Mouse (Mus musculus): ENCODE results near the gene Hpn.

Hpn gene

DNA sequence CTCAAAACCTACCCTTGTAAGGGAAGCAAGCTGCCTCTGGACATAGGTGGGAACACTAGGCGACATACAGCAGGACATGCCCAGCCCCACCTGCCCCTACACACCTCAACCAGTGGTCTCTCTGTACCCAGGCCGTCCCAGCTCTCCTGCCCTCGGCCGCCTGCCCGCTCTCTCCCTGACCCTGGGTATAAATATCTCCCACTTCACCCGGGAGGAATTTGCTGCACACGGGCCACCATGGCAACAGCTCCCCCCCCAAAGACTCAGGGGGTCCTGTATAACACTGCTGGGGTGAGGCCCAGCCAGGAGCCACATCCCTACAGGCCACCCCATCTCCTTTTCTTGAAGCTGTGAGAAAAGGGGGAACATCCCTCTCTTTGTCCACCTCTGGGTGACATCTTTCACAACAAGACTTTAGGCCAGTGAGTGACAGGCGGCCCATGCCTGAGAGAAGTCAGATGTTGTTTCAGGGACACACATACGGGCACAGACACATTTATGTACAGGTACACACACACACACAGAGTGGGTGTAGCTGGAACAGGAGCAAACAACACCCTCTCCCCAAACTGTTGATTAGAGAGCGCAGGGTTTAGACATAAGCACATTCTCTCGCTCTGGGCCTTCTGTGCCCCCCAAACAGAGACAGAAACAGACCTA is 60.3 kb downstream of the Hpn start:
- DNase-seq (ENCODE audit: low spot score): no peak

DNA sequence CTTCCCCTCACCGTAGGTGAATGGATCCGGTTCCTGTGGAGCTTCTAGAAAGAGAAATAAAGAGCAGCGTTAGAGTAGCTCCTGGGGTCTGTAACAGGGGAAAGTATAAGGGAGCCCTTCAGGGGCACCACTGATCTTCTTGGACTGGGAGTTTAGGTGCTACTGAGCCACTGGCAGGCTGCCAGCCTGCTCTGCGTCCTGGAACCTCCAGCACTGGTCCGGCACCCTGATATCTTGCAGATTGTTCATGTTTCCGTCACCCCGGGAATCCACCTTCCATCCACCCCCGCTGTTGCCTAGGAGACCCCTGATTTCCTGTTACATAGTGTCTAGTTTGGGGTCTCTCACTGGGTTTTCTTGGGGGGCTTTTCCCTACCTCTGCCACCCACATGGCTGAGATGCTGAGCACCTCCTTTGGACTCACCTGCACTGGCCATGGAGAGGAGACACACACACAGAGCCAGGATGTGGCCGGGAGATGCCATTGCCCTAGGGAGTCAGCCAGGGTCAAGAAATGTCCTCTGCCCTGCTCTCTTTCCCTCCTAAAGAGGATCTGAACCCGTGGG is 61.1 kb downstream of the Hpn start:
- DNase-seq (ENCODE audit: low spot score): no peak

DNA sequence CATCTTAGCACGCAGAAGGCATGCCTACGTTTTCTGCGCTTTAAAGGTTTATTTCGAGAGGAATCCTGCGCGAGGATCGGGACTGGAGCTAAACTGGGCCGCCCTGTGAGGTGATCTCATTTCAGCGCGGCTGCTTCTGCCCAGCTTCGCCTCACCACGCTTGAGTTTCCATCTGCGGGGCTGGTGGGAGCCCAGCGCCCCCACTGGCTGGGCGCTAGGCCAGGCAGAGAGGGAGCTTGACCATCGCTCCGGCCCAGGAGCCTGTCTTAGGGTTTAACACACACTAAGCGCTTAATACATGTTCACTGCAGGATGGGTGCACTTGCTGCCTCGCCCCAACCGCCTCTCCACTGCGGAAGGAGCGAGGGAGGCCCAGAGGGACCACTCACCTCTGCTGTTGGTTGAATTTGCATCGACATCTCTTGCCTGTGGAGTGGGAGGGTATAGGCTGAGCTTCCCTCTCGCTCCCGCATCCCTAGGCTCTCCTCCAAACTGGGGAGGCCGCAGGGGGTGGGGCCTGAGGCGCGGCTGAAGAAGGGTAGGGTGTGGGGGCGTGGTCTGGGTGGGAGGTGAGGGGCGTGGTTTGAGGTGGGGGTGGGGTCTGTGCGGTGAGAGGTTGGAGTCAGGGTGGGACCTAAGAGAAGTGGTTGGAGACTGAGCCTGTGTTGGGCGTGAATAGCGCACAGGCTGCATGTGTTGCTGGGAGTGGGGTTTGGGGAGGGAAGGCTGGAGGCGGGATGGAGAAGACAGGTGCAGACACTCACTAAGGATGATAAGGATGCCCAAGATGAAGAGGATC is 62.3 kb downstream of the Hpn start:
- DNase-seq (ENCODE audit: low spot score): no peak

DNA sequence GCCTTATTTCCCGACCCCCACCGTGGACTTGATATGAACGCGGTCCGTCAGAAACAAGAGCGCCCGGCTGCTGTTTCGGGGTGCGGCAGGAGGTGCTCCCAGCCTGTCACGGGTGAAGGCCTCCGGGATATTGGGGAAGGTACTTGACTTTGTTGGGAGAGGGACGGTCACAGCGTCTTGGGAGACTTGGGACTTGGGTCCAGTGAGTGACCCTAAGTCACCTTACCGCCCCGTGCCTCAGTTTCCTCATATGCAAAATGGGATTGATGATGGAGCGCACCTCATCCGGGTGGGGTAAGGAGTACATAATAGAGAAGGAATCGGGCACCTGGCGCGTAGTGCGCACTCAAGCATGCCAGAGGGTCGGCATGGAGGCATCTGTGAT is 62.8 kb downstream of the Hpn start:
- DNase-seq (ENCODE audit: low spot score): no peak

DNA sequence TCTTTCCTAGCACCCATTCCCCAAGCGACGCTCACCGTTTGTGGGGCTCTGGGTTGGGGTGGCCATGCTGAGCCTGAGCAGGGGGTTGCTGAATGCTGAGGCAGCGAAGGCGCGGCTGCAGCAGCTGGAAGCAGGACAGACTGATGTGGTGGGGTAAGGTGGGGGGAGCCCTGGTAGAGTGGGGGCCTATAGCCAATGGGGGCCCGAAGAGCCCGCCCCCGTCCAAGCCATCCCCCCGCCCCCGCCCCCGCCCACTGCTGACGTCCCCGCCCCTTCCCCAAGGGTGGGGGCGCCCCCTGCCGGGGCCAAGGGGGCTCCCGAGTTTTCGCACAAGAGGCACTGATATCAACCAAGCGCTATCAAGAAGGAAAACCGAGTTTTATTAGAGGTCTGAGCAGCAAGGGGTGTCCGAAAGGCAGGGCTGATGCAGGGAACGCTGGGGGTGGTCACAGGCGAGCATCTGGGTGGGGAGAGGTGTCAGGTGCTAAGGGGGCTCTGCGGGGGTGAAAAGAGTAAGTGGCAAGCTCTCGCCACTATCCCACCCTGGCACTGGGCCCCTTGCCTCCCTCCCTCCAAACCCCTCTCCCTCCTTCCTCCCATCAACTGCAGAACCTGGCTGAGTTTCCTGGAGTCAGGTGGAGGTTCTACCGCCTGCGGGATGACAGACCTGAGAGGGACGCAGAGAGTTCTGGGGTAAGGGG is 63.6 kb downstream of the Hpn start, which contains the start of gene Fxyd7:
TSS of gene Fxyd7 (minus strand) at position 147 of the 701 bp plus-strand sequence.
- no peak for DNase-seq (ENCODE audit: low spot score)

DNA sequence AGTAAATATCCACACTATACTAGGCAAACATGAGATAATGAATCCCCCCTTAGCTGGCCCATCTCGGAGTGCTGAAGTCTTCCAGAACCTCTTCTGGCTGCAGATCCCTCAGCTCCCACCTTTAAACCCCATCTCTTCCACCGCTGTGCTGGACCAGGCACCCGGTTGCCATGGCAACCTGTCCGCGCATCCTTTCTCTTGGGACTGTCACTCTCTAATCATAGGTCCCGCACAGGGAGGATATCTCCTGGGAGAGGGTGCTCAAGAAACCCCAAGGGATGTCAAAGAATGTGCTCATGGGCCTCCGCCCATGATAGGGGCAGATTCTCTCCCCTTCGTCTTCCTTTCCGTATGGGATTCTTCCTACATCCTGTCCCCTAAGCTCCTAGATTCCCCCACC is 64.2 kb downstream of the Hpn start:
- DNase-seq (ENCODE audit: low spot score): no peak

DNA sequence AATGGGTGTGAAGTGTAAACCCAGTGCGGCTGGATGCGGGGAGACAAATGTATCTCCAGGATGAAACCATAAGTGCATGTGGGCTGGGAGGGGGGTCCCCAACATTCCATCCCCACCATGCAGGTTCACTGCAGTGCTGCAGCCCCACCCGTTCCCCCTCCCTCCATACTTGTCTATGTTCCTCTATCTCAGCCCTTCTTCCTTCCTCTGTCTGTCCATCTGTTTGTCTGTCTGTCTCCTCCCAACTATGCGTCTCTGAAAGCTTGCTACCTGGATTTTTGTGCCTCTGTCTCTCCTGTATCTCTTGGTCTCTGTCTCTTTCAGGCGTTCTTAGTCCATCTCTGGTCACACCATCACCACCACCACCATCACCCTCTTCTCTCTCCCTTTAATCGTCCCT is 64.6 kb downstream of the Hpn start:
- no peak for DNase-seq (ENCODE audit: low spot score)

DNA sequence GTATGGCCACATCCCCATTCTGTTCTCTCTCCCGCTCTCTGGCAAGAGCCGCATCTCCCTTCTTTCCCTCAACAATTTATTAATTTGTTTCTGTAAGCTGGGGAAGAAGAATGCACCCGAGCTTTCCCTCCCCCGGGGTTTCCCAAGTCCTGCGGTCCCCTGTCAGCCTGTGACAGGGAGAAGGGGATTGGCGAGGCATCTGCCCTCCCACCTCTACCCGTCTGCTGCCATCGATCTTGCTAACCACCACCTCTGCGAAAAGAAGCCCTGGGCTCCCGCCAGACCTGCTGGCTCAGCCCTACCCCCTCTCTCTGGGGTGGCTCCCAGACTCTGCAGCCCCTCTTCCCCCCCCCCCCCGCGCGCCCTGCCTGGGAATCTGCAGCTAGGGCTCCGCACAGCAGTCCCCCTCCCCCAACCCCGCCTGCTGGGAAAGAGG is 65.2 kb downstream of the Hpn start:
- no peak for DNase-seq (ENCODE audit: low spot score)

DNA sequence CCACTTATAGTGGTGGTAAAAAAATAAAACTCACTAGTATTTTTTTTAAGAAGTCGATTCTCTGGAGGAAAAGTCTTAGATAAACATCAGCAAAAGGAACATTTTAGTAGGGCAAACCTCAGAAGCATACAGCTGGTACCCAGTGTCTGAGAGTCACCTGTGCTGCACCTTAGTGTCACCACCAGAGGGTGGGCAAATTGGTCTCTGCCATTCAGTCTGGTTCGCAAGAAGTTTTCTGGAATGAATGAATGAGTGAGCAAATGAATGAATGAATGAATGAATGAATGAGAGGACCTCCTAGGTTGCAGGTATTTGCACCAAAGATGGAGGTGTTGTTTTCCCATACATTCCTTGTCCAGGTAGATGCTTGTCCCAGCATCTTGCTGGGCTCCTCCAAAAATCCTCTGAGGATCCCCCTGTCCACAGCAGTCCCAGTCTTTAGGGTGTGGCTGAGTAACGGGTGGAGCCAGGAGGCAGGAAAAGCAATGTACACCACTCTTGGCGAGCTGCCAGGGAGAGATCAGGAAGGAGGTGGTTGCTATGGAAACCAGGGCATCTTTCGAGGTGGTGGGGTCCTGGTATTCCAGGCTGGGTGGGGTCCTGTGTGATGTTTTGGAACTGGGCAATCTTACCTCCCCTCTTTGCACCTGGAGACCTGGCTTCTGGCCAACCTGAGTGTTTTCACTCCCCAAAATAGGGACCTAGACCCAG is 65.8 kb downstream of the Hpn start:
- no peak for DNase-seq (ENCODE audit: low spot score)
